15 mouse cellular contexts compared by ENCODE assay signal in the genomic region with DNA sequence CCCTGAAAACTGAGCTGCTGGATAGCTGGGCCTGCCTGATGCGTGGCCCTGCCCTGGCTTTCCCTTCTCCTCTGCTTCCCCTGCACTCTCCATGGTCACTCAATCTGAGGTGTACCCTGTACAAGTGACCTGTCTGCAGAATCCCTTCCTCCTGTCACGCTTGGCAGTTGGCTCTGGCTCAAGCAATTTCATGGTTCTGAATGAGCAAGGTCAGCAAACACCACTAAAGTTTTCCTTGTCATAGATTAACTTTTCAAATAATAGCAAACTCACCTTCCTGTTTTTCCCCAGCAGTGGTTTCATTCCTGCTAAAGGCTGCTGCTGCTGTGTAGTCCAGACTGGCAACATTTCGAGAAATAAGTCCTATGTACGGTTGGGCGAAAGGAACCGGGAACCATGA. TPM values are rescaled to one million over a fixed set of nuclear protein-coding genes. Genes with fewer than 3 reads are reported as not detected.
DNase-seq lines count a peak whose midpoint lies in the region; ATAC-seq and TF ChIP-seq lines count a peak whose summit lies in the region.
"Had no signal": no experiment of that assay in that cellular context is flagged by ENCODE, and none has a peak within 500 bp of the region (broad histone marks: within the 10 kb centered on the region; RNA-seq: fewer than 3 reads in every experiment).

No protein-coding gene starts in this region.

- H3K27ac ChIP-seq in midbrain, embryonic 11.5 days (ENCODE audit: low read depth, low read length), result no peak overlapping the region
- H3K27ac ChIP-seq in midbrain, postnatal 0 days (ENCODE audit: low read depth, low read length), result no peak overlapping the region
- H3K27ac ChIP-seq in liver, embryonic 12.5 days, result no peak overlapping the region
- H3K27ac ChIP-seq in hindbrain, embryonic 16.5 days (ENCODE audit: low read depth, low read length), result no peak overlapping the region
- H3K27ac ChIP-seq: left cerebral cortex, adult 2 months; limb, embryonic 15.5 days had no signal

- peaks cover 2% of the 10 kb centered on the region; the same call in 1 of the 2 replicates for H3K4me1 ChIP-seq in midbrain, embryonic 11.5 days (ENCODE audit: control insufficient read depth, insufficient read depth, low read length)
- no peaks in the 10 kb centered on the region for H3K4me1 ChIP-seq in midbrain, postnatal 0 days (ENCODE audit: insufficient read depth, low read length)
- H3K4me1 ChIP-seq in liver, embryonic 12.5 days, result no peaks in the 10 kb centered on the region
- H3K4me1 ChIP-seq in hindbrain, embryonic 16.5 days (ENCODE audit: control insufficient read depth, insufficient read depth, low read depth, low read length), result no peaks in the 10 kb centered on the region
- H3K4me1 ChIP-seq: limb, embryonic 15.5 days had no signal

- peak; percentile 8 for DNase-seq in adrenal gland, postnatal 10 days
- DNase-seq in adrenal gland, postnatal 14 days, result no peak
- DNase-seq in midbrain, embryonic 11.5 days (ENCODE audit: low spot score, missing footprints), result peak; percentile 14
- no peak for DNase-seq in midbrain, postnatal 0 days (ENCODE audit: low spot score)
- no peak for DNase-seq in urinary bladder, postnatal 36 days (ENCODE audit: low spot score in 2 of 2)
- DNase-seq in left cerebral cortex, postnatal 36 days (ENCODE audit: low spot score in 2 of 2), result no peak
- DNase-seq: cerebellum, adult 11-12 months; gastrocnemius, postnatal 25 days; heart, postnatal 36 days; right cerebral cortex, postnatal 4 days had no signal

- no peak overlapping the region for H3K9ac ChIP-seq in midbrain, embryonic 11.5 days (ENCODE audit: low read length)
- no peak overlapping the region for H3K9ac ChIP-seq in midbrain, postnatal 0 days (replicated peaks; ENCODE audit: low read length, poor library complexity, severe bottlenecking)
- no peak overlapping the region for H3K9ac ChIP-seq in liver, embryonic 12.5 days
- H3K9ac ChIP-seq in hindbrain, embryonic 16.5 days (ENCODE audit: low read depth, low read length), result no peak overlapping the region
- H3K9ac ChIP-seq: limb, embryonic 15.5 days had no signal

- no peak for ATAC-seq in midbrain, embryonic 11.5 days (ENCODE audit: low FRiP score)
- no peak; the same call in 1 of the 2 replicates for ATAC-seq in midbrain, postnatal 0 days (ENCODE audit: low FRiP score)
- peak; percentile 63; the same call in 1 of the 2 replicates for ATAC-seq in liver, embryonic 12.5 days
- ATAC-seq in hindbrain, embryonic 16.5 days, result no peak
- ATAC-seq: forebrain, embryonic 16.5 days had no signal

- no peak overlapping the region for H3K4me2 ChIP-seq in midbrain, embryonic 11.5 days
- no peak overlapping the region for H3K4me2 ChIP-seq in midbrain, postnatal 0 days (ENCODE audit: low read depth, low read length, poor library complexity, severe bottlenecking)
- no peak overlapping the region for H3K4me2 ChIP-seq in liver, embryonic 12.5 days
- H3K4me2 ChIP-seq in hindbrain, embryonic 16.5 days (ENCODE audit: low read length), result no peak overlapping the region
- H3K4me2 ChIP-seq: limb, embryonic 15.5 days had no signal

- no peaks in the 10 kb centered on the region for H3K36me3 ChIP-seq in midbrain, embryonic 11.5 days (ENCODE audit: control insufficient read depth, insufficient read depth, low read length)
- no peaks in the 10 kb centered on the region for H3K36me3 ChIP-seq in midbrain, postnatal 0 days (ENCODE audit: insufficient read depth, low read length)
- H3K36me3 ChIP-seq in liver, embryonic 12.5 days, result no peaks in the 10 kb centered on the region
- no peaks in the 10 kb centered on the region for H3K36me3 ChIP-seq in hindbrain, embryonic 16.5 days (ENCODE audit: control insufficient read depth, insufficient read depth, low read length)
- H3K36me3 ChIP-seq: limb, embryonic 15.5 days had no signal

- TF ChIP-seq CTCF in midbrain, postnatal 0 days (IDR thresholded peaks at IDR 0.05), result no peak

- H3K9me3 ChIP-seq in midbrain, embryonic 11.5 days (ENCODE audit: control insufficient read depth, low read length), result no peaks in the 10 kb centered on the region
- no peaks in the 10 kb centered on the region for H3K9me3 ChIP-seq in midbrain, postnatal 0 days (ENCODE audit: low read length)
- no peaks in the 10 kb centered on the region for H3K9me3 ChIP-seq in liver, embryonic 12.5 days (replicated peaks)
- H3K9me3 ChIP-seq in hindbrain, embryonic 16.5 days (ENCODE audit: control insufficient read depth, low read length), result no peaks in the 10 kb centered on the region
- H3K9me3 ChIP-seq: limb, embryonic 15.5 days had no signal

- no peak overlapping the region for H3K4me3 ChIP-seq in midbrain, embryonic 11.5 days (ENCODE audit: low read depth, low read length)
- H3K4me3 ChIP-seq in midbrain, postnatal 0 days (ENCODE audit: low read depth, low read length), result no peak overlapping the region
- H3K4me3 ChIP-seq in liver, embryonic 12.5 days, result no peak overlapping the region
- H3K4me3 ChIP-seq in hindbrain, embryonic 16.5 days (ENCODE audit: low read length), result no peak overlapping the region
- H3K4me3 ChIP-seq: left cerebral cortex, adult 2 months; limb, embryonic 15.5 days had no signal

- 89% methylated on average over 6 of the region's 6 CpGs for WGBS in midbrain, embryonic 11.5 days
- WGBS in midbrain, postnatal 0 days, result 80% methylated on average over 6 of the region's 6 CpGs
- WGBS in liver, embryonic 12.5 days (ENCODE audit: insufficient replicate concordance), result 76% methylated on average over 6 of the region's 6 CpGs
- WGBS in hindbrain, embryonic 16.5 days, result 81% methylated on average over 6 of the region's 6 CpGs

- no peaks in the 10 kb centered on the region for H3K27me3 ChIP-seq in midbrain, embryonic 11.5 days (ENCODE audit: control insufficient read depth, insufficient read depth, low read length)
- no peaks in the 10 kb centered on the region for H3K27me3 ChIP-seq in midbrain, postnatal 0 days (ENCODE audit: insufficient read depth, low read length)
- no peaks in the 10 kb centered on the region for H3K27me3 ChIP-seq in liver, embryonic 12.5 days (replicated peaks)
- no peaks in the 10 kb centered on the region for H3K27me3 ChIP-seq in hindbrain, embryonic 16.5 days (replicated peaks; ENCODE audit: control insufficient read depth, insufficient read depth, low read length)
- H3K27me3 ChIP-seq: limb, embryonic 15.5 days had no signal

- intact Hi-C loops in left cerebral cortex, postnatal 36 days (cut with DNase I), result no loop called here

RNA-seq across cellular contexts. Expression of gene Ptprk, which starts 30.6 kb away (rescaled TPM):
- 10 to 100 TPM; 21.8 to 24.1 TPM for total RNA-seq in adrenal gland, postnatal 10 days (2021)
- 21.6 and 23.3 TPM in 2 replicates for total RNA-seq in adrenal gland, postnatal 14 days (2021)
- polyA plus RNA-seq in midbrain, embryonic 11.5 days (2014; fragmentation: Nextera tagmentation; extraction: Ambion mirVana), result 17.3 and 21.0 TPM in 2 replicates
- total RNA-seq in midbrain, postnatal 0 days (2014; rRNA removed), result 43.4 and 51.6 TPM in 2 replicates
- polyA plus RNA-seq in midbrain, postnatal 0 days (2015; fragmentation: Nextera tagmentation; extraction: Ambion mirVana), result 20.3 and 25.4 TPM in 2 replicates
- polyA plus RNA-seq in liver, embryonic 12.5 days (2016; fragmentation: Nextera tagmentation; extraction: Ambion mirVana), result 7.1 and 7.9 TPM in 2 replicates
- 29.4 and 30.2 TPM in 2 replicates for polyA plus RNA-seq in hindbrain, embryonic 16.5 days (2015; fragmentation: Nextera tagmentation; extraction: Ambion mirVana)
- 10 to 100 TPM; 72.8 to 87.9 TPM for total RNA-seq in left cerebral cortex, postnatal 36 days (2021)

Comparison
In these comparisons a context has a peak if more than half of its experiments do, and no peak if none do; other contexts are left out.
1. DNase-seq: peak in adrenal gland, postnatal 10 days (single experiment) and midbrain, embryonic 11.5 days (single experiment); none in adrenal gland, postnatal 14 days (single experiment), midbrain, postnatal 0 days (single experiment), urinary bladder, postnatal 36 days (0 of 2) and left cerebral cortex, postnatal 36 days (0 of 2).